Mouse (Mus musculus): Measurements from ENCODE around the gene Gngt2. TPM values are rescaled to one million over a fixed set of nuclear protein-coding genes. Genes with fewer than 3 reads are reported as not detected.

The Gngt2 gene
- polyA plus RNA-seq, 1 experiment from 2014 or later = 32.2 TPM

GRCm38 (mm10) chr11:95840694-95841497, 3.9 kb downstream of the Gngt2 start:
- no peaks in the 10 kb centered on the region for H3K9me3 ChIP-seq (ENCODE audit: low read length)
- DNase-seq = no peak
- H3K4me1 ChIP-seq (ENCODE audit: insufficient read depth) = peaks cover 48% of the 10 kb centered on the region
- 55% methylated on average over 5 of the region's 5 CpGs for WGBS (ENCODE audit: insufficient replicate concordance)
- peak overlapping the region; percentile 48 for H3K4me3 ChIP-seq (ENCODE audit: low read depth, low read length)
- no peak for ATAC-seq
- TF ChIP-seq EP300 (IDR thresholded peaks at IDR 0.05; ENCODE audit: low read depth) (no peak), CTCF (IDR thresholded peaks at IDR 0.05; ENCODE audit: low read depth) (no peak)
- peak overlapping the region; percentile 86; the same call in 1 of the 2 replicates for H3K27ac ChIP-seq (ENCODE audit: low read depth)
- H3K9ac ChIP-seq (replicated peaks) = peak overlapping the region; percentile 55; the same call in 1 of the 2 replicates
- no peaks in the 10 kb centered on the region for H3K36me3 ChIP-seq (replicated peaks; ENCODE audit: insufficient read depth, low read length)
- no peaks in the 10 kb centered on the region for H3K27me3 ChIP-seq (ENCODE audit: insufficient read depth, low read length)
- peak overlapping the region; percentile 58 for H3K4me2 ChIP-seq (ENCODE audit: low read depth, low read length)

GRCm38 (mm10) chr11:95841498-95841830, 4.4 kb downstream of the Gngt2 start:
- peaks cover 42% of the 10 kb centered on the region for H3K4me1 ChIP-seq (ENCODE audit: insufficient read depth)
- no peaks in the 10 kb centered on the region for H3K36me3 ChIP-seq (replicated peaks; ENCODE audit: insufficient read depth, low read length)
- H3K9me3 ChIP-seq (ENCODE audit: low read length) = no peaks in the 10 kb centered on the region
- 32% methylated on average over 10 of the region's 10 CpGs for WGBS (ENCODE audit: insufficient replicate concordance)
- H3K9ac ChIP-seq (replicated peaks) = peak overlapping the region; percentile 55
- H3K4me3 ChIP-seq (ENCODE audit: low read depth, low read length) = peak overlapping the region; percentile 48
- H3K27me3 ChIP-seq (ENCODE audit: insufficient read depth, low read length) = no peaks in the 10 kb centered on the region
- TF ChIP-seq CTCF (IDR thresholded peaks at IDR 0.05; ENCODE audit: low read depth) (no peak), EP300 (IDR thresholded peaks at IDR 0.05; ENCODE audit: low read depth) (no peak)
- ATAC-seq (no peak), DNase-seq (no peak)
- peak overlapping the region; percentile 86 for H3K27ac ChIP-seq (ENCODE audit: low read depth)
- H3K4me2 ChIP-seq (ENCODE audit: low read depth, low read length) = peak overlapping the region; percentile 58

- H3K9ac ChIP-seq (replicated peaks) = peak within 1 kb of the TSS; percentile 55
- peak within 1 kb of the TSS; percentile 58 for H3K4me2 ChIP-seq (ENCODE audit: low read depth, low read length)
- H3K9me3 ChIP-seq (ENCODE audit: low read length) = no peaks in the 10 kb centered on the region
- TF ChIP-seq EP300 (IDR thresholded peaks at IDR 0.05; ENCODE audit: low read depth) (0 out of 2 replicates have a peak, but pooled peaks have one; percentile 51), CTCF (IDR thresholded peaks at IDR 0.05; ENCODE audit: low read depth) (no peak)
- peaks cover 35% of the 10 kb centered on the region for H3K4me1 ChIP-seq (ENCODE audit: insufficient read depth)
- ATAC-seq (peak; percentile 73), DNase-seq (peak; percentile 76)
- H3K27ac ChIP-seq (ENCODE audit: low read depth) = peak within 1 kb of the TSS; percentile 86
- 2% methylated on average over 11 of the region's 11 CpGs for WGBS (ENCODE audit: insufficient replicate concordance)
- H3K27me3 ChIP-seq (ENCODE audit: insufficient read depth, low read length) = no peaks in the 10 kb centered on the region
- no peaks in the 10 kb centered on the region for H3K36me3 ChIP-seq (replicated peaks; ENCODE audit: insufficient read depth, low read length)
- H3K4me3 ChIP-seq (ENCODE audit: low read depth, low read length) = peak within 1 kb of the TSS; percentile 48
Observed at GRCm38 (mm10) chr11:95842074-95842681, 5.2 kb downstream of the Gngt2 start, which contains the start of gene Abi3. TSS of gene Abi3 (minus strand) at chr11:95842476.

- H3K9ac ChIP-seq (replicated peaks) = peak overlapping the region; percentile 18; the same call in 1 of the 2 replicates
- WGBS (ENCODE audit: insufficient replicate concordance) = 37% methylated on average over 5 of the region's 5 CpGs
- H3K4me3 ChIP-seq (ENCODE audit: low read depth, low read length) = peak overlapping the region; percentile 17
- peak; percentile 19 for DNase-seq
- peak overlapping the region; percentile 86 for H3K27ac ChIP-seq (ENCODE audit: low read depth)
- TF ChIP-seq EP300 (IDR thresholded peaks at IDR 0.05; ENCODE audit: low read depth) = no peak
- no peak for TF ChIP-seq CTCF (IDR thresholded peaks at IDR 0.05; ENCODE audit: low read depth)
- H3K36me3 ChIP-seq (replicated peaks; ENCODE audit: insufficient read depth, low read length) = no peaks in the 10 kb centered on the region
- H3K4me2 ChIP-seq (ENCODE audit: low read depth, low read length) = peak overlapping the region; percentile 58
- H3K9me3 ChIP-seq (ENCODE audit: low read length) = no peaks in the 10 kb centered on the region
- ATAC-seq = peak; percentile 36; the same call in 1 of the 2 replicates
- H3K4me1 ChIP-seq (ENCODE audit: insufficient read depth) = peaks cover 32% of the 10 kb centered on the region
- no peaks in the 10 kb centered on the region for H3K27me3 ChIP-seq (ENCODE audit: insufficient read depth, low read length)
Observed at GRCm38 (mm10) chr11:95842953-95843352, 5.9 kb downstream of the Gngt2 start.

- Histone ChIP-seq H3K9ac (replicated peaks) (peak overlapping the region; percentile 18), H3K27ac (ENCODE audit: low read depth) (peak overlapping the region; percentile 86)
- TF ChIP-seq CTCF (IDR thresholded peaks at IDR 0.05; ENCODE audit: low read depth) = no peak
- TF ChIP-seq EP300 (IDR thresholded peaks at IDR 0.05; ENCODE audit: low read depth) = no peak
Observed at GRCm38 (mm10) chr11:95843421-95843950, 6.5 kb downstream of the Gngt2 start.

GRCm38 (mm10) chr11:95844935-95845334, 7.9 kb downstream of the Gngt2 start:
- ATAC-seq (no peak), DNase-seq (no peak)
- Histone ChIP-seq H3K4me3 (ENCODE audit: low read depth, low read length) (no peak overlapping the region), H3K27ac (ENCODE audit: low read depth) (0 out of 2 replicates have a peak overlapping the region, but pooled peaks have one; percentile 4), H3K36me3 (replicated peaks; ENCODE audit: insufficient read depth, low read length) (no peaks in the 10 kb centered on the region), H3K4me2 (ENCODE audit: low read depth, low read length) (no peak overlapping the region), H3K4me1 (ENCODE audit: insufficient read depth) (peaks cover 24% of the 10 kb centered on the region), H3K9me3 (ENCODE audit: low read length) (no peaks in the 10 kb centered on the region), H3K9ac (replicated peaks) (no peak overlapping the region; the same call in 1 of the 2 replicates), H3K27me3 (ENCODE audit: insufficient read depth, low read length) (no peaks in the 10 kb centered on the region)
- no peak for TF ChIP-seq EP300 (IDR thresholded peaks at IDR 0.05; ENCODE audit: low read depth)
- TF ChIP-seq CTCF (IDR thresholded peaks at IDR 0.05; ENCODE audit: low read depth) = no peak
- 36% methylated on average over 4 of the region's 4 CpGs for WGBS (ENCODE audit: insufficient replicate concordance)

More at GRCm38 (mm10) chr11:95843421-95843950, 6.5 kb downstream of the Gngt2 start:
- Histone ChIP-seq H3K36me3 (replicated peaks; ENCODE audit: insufficient read depth, low read length) (no peaks in the 10 kb centered on the region), H3K4me1 (ENCODE audit: insufficient read depth) (peaks cover 28% of the 10 kb centered on the region), H3K4me2 (ENCODE audit: low read depth, low read length) (peak overlapping the region; percentile 58), H3K27me3 (ENCODE audit: insufficient read depth, low read length) (no peaks in the 10 kb centered on the region), H3K9me3 (ENCODE audit: low read length) (no peaks in the 10 kb centered on the region), H3K4me3 (ENCODE audit: low read depth, low read length) (peak overlapping the region; percentile 17)
- DNase-seq = peak; percentile 24
- 33% methylated on average over 6 of the region's 6 CpGs for WGBS (ENCODE audit: insufficient replicate concordance)
- no peak for ATAC-seq

All from liver, postnatal 0 days (tissue).